Comparison of ENCODE assay signal across 8 mouse cellular contexts in the genomic region with DNA sequence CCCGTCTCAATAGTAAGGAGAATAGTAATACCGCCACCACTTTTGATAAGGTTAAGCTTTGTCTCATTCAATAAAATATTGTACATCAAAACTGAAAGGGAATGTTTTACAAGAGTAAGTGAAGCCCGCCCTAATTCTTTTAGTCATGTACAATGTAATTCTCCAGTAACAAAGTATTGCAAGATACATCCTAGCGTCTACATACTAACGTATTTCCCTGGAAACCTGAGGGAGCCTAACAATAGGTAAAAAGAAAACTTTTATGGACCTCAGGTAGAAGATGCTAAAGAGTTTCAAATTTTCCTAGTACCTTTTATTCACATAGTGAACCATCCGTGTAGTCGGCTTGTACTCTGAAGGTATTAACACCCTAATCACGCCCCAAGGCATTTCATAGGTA. TPM values are rescaled to one million over a fixed set of nuclear protein-coding genes. Genes with fewer than 3 reads are reported as not detected.
DNase-seq lines count a peak whose midpoint lies in the region; ATAC-seq lines count a peak whose summit lies in the region.

No protein-coding gene starts in this region.

- 0 out of 2 replicates have a peak, but pooled peaks cover 3% of the 10 kb centered on the region for H3K4me1 ChIP-seq in limb, embryonic 11.5 days (ENCODE audit: control insufficient read depth, insufficient read depth, low read length)
- H3K4me1 ChIP-seq in stomach, embryonic 16.5 days (ENCODE audit: control insufficient read depth, insufficient read depth, low read length) = 0 out of 2 replicates have a peak, but pooled peaks cover 6% of the 10 kb centered on the region

- peak; percentile 1 for DNase-seq in embryo, embryonic 9.5 days (ENCODE audit: extremely low spot score)
- no peak for DNase-seq in embryo, embryonic 11 days
- DNase-seq in retina, embryonic 14.5 days (ENCODE audit: low spot score) = peak; percentile 2
- DNase-seq in retina, postnatal 1 day = no peak
- no peak for DNase-seq in limb, embryonic 11.5 days (ENCODE audit: low spot score)
- no peak for DNase-seq in frontal cortex, postnatal 25 days (ENCODE audit: low spot score in 2 of 2)
- no peak for DNase-seq in kidney, adult 8-10 months

- WGBS in limb, embryonic 11.5 days = 20% methylated on average over 8 of the region's 8 CpGs
- WGBS in stomach, embryonic 16.5 days = 17% methylated on average over 8 of the region's 8 CpGs

- H3K4me2 ChIP-seq in limb, embryonic 11.5 days (ENCODE audit: low read depth, severe bottlenecking) = peak overlapping the region; percentile 54
- peak overlapping the region; percentile 58 for H3K4me2 ChIP-seq in stomach, embryonic 16.5 days (ENCODE audit: low read depth, low read length)

- no peak overlapping the region for H3K27ac ChIP-seq in limb, embryonic 11.5 days (replicated peaks; ENCODE audit: low read depth, low read length)
- H3K27ac ChIP-seq in stomach, embryonic 16.5 days (ENCODE audit: low read length) = peak overlapping the region; percentile 18; the same call in 1 of the 2 replicates

- no peaks in the 10 kb centered on the region for H3K9me3 ChIP-seq in limb, embryonic 11.5 days (ENCODE audit: control insufficient read depth, low read length)
- no peaks in the 10 kb centered on the region for H3K9me3 ChIP-seq in stomach, embryonic 16.5 days (replicated peaks; ENCODE audit: control insufficient read depth, low read length)

- peaks cover 10% of the 10 kb centered on the region for H3K27me3 ChIP-seq in limb, embryonic 11.5 days (ENCODE audit: control insufficient read depth, insufficient read depth, low read length)
- peaks cover 18% of the 10 kb centered on the region; the same call in 1 of the 2 replicates for H3K27me3 ChIP-seq in stomach, embryonic 16.5 days (ENCODE audit: control insufficient read depth, insufficient read depth, low read length)

- H3K36me3 ChIP-seq in limb, embryonic 11.5 days (ENCODE audit: control insufficient read depth, insufficient read depth, low read length) = no peaks in the 10 kb centered on the region
- H3K36me3 ChIP-seq in stomach, embryonic 16.5 days (ENCODE audit: control insufficient read depth, insufficient read depth, low read length) = no peaks in the 10 kb centered on the region

- H3K9ac ChIP-seq in limb, embryonic 11.5 days (ENCODE audit: low read length) = no peak overlapping the region
- peak overlapping the region; percentile 57; the same call in 1 of the 2 replicates for H3K9ac ChIP-seq in stomach, embryonic 16.5 days (ENCODE audit: low read length)

- ATAC-seq in limb, embryonic 11.5 days (ENCODE audit: insufficient number of reproducible peaks, low FRiP score, low TSS enrichment, low read depth) = no peak
- ATAC-seq in stomach, embryonic 16.5 days (ENCODE audit: insufficient read depth, low FRiP score) = no peak

- H3K4me3 ChIP-seq in limb, embryonic 11.5 days (ENCODE audit: low read depth, low read length) = peak overlapping the region; percentile 50
- H3K4me3 ChIP-seq in stomach, embryonic 16.5 days (replicated peaks; ENCODE audit: low read length) = peak overlapping the region; percentile 64

RNA-seq across cellular contexts. Expression of a gene that starts 1.4 kb away (rescaled TPM):
- polyA plus RNA-seq in limb, embryonic 11.5 days (2014; fragmentation: Nextera tagmentation; extraction: Ambion mirVana) = 23.8 and 28.6 TPM in 2 replicates
- polyA plus RNA-seq in stomach, embryonic 16.5 days (2015; fragmentation: Nextera tagmentation; extraction: Ambion mirVana) = 10.8 and 11.1 TPM in 2 replicates

Comparison
In these comparisons a context has a peak if more than half of its experiments do, and no peak if none do; other contexts are left out.
1. DNase-seq: peak in embryo, embryonic 9.5 days (single experiment) and retina, embryonic 14.5 days (single experiment); none in embryo, embryonic 11 days (single experiment), retina, postnatal 1 day (single experiment), limb, embryonic 11.5 days (single experiment), frontal cortex, postnatal 25 days (0 of 2) and kidney, adult 8-10 months (0 of 2).